Mouse (Mus musculus) spleen, adult 2 months (tissue): ENCODE data around the gene Tmem108.

Experiments used
- CTCF ChIP-seq: fragments of 200-500 bp; IDR thresholded peaks from 2 replicates; pipeline ENCODE4 v1.5.1; 2011; ENCODE audit warnings: mild to moderate bottlenecking, inconsistent platforms; ENCODE audit not compliant: insufficient read depth, insufficient read length, insufficient replicate concordance; ENCODE audit errors: extremely low read depth
- POLR2A ChIP-seq: fragments of 200-500 bp; IDR thresholded peaks from 2 replicates; pipeline ENCODE4 v1.6.1; 2011; ENCODE audit warnings: low read depth, low read length, inconsistent platforms

DNA sequence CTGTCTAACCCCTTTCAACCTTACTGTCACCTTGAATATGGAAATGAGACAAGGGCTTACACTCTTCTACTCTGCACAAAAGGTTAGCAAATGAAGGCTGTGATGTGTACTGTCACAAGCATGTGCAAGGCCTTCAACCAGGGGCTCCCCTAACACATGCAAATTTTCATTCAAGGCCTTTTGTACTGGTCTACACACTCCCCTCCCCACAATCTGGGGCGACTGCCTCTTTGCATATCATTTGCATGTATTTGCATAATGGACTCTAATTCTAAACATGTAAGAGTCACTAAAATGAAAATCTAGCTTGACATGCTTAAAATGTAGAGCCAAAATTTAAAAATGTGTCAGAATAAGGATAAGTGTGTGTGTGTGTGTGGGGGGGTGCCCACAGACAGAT, 257.0 kb downstream of the Tmem108 start:
- no peak for TF ChIP-seq CTCF
- TF ChIP-seq POLR2A = no peak
